Mouse (Mus musculus): ENCODE data around the gene Prl3d1.
"Not testable (repeated sequence)": the region's sequence is repeated elsewhere in the genome, so short reads cannot be mapped to it uniquely, and the experiment has no call there.

Prl3d1 gene

DNA sequence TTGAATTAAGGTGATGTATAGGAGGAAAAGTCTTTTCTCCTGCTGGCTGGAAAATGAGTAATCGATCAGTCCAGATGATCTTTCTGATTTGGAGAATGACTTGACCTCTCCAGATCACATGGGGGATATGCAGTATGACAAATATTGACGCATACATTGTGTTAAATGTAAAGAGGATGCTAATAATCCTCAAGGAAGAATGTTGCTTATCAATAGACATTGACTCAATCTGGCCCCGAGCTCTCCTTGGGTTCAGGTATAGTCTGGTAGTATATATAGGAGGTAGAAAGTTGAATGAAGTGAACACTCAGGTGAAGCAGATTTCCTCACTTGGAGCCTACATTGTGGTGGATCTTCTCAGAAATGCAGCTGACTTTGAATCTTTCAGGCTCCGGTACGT, at the start of gene Prl3d1:
Gene Prl3d1, plus strand, starts transcription at position 301 of the 400 bp plus-strand sequence.
- DNase-seq (ENCODE audit: low spot score): not testable (repeated sequence)

DNA sequence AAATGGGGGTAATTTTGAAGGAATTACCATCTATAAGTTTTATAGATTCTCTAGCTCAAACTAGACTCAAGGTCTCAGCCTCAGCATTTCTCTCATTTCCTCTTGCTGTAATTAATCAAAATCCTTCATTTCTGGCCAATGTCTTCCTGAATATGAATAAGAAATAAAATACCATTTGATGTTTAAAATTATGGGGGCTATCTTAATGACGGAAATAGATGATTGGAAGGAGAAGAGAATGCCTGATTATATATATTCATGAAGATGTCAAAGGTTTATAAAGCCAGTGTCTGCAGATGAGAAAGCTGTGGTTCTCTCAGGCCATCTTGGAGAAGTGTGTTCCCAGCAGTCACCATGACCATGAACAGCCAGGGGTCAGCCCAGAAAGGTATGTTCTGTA, 36.7 kb upstream of the Prl3d1 start, which contains the start of gene Prl:
Gene Prl, plus strand, starts transcription at position 301 of the 400 bp plus-strand sequence.
- no peak for DNase-seq (ENCODE audit: low spot score)

DNA sequence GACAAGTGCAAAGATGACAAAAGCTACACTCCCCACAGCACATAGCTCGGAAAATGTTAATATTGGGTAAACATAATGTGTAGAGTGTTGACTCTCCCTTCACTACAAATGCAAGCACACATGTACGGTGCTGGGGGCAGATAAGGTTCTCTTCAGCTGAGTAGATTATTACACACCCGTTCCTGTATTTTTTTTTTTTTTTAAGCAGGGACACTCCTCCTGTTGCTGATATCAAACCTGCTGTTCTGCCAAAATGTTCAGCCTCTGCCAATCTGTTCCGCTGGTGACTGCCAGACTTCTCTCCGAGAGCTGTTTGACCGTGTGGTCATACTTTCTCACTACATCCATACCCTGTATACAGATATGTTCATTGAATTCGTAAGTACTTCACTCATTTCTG, 34.8 kb upstream of the Prl3d1 start:
- DNase-seq (ENCODE audit: low spot score): no peak

DNA sequence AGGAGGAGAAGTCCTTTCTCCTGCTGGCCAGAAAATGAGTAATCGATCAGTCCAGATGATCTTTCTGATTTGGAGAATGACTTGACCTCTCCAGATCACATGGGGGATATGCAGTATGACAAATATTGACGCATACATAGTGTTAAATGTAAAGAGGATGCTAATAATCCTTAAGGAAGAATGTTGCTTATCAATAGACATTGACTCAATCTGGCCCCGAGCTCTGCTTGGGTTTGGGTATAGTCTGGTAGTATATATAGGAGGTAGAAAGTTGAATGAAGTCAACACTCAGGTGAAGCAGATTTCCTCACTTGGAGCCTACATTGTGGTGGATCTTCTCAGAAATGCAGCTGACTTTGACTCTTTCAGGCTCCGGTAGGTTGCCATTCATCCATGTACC, 27.4 kb downstream of the Prl3d1 start, which contains the start of gene Prl3d2:
Gene Prl3d2, plus strand, starts transcription at position 301 of the 400 bp plus-strand sequence.
- not testable (repeated sequence) for DNase-seq (ENCODE audit: low spot score)

DNA sequence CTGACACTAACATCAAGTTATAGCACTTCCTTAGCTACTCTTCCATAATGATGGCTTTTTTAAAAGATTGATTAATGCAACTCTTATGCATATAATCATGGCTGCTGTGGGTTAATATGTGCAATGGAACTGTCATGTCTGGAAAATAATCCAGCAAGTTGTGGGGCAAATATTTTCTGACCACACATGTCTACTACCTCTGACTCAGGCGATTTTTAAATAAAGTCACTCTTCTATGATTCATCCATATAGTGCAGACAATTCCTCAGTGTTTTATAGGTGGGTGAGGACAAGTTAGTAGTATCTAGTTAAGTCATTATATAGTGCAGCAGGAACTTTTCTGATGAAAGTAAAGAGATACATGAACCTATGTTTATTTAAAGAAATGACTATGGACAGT, 54.3 kb downstream of the Prl3d1 start:
- DNase-seq (ENCODE audit: low spot score): no peak
